Comparison of ENCODE assay signal across 29 mouse cellular contexts in genomic region chr1:64802631-64803030, GRCm38 (mm10).
DNase-seq lines count a peak whose midpoint lies in the region; ATAC-seq and TF ChIP-seq lines count a peak whose summit lies in the region.
"Had no signal": no experiment of that assay in that cellular context is flagged by ENCODE, and none has a peak within 500 bp of the region (broad histone marks: within the 10 kb centered on the region; RNA-seq: fewer than 3 reads in every experiment).

No protein-coding gene starts in this region.

- H3K4me3 ChIP-seq in kidney, adult 2 months (ENCODE audit: insufficient read depth, low read depth, low read length) = no peak overlapping the region
- H3K4me3 ChIP-seq in lung, embryonic 15.5 days = no peak overlapping the region
- H3K4me3 ChIP-seq in hindbrain, embryonic 12.5 days = no peak overlapping the region
- H3K4me3 ChIP-seq: forebrain, embryonic 15.5 days; layer of hippocampus, adult 2 months; left cerebral cortex, adult 2 months; limb, embryonic 13.5 days; midbrain, embryonic 13.5 days; neural tube, embryonic 13.5 days had no signal

- no peaks in the 10 kb centered on the region for H3K27me3 ChIP-seq in kidney, adult 2 months (replicated peaks; ENCODE audit: control insufficient read depth, insufficient read depth, low read length)
- no peaks in the 10 kb centered on the region for H3K27me3 ChIP-seq in lung, embryonic 15.5 days
- no peaks in the 10 kb centered on the region for H3K27me3 ChIP-seq in hindbrain, embryonic 12.5 days
- H3K27me3 ChIP-seq: forebrain, embryonic 15.5 days; limb, embryonic 13.5 days; midbrain, embryonic 13.5 days; neural tube, embryonic 13.5 days had no signal

- no peak for TF ChIP-seq CTCF in kidney, adult 2 months (conservative IDR thresholded peaks at IDR 0.05; ENCODE audit: insufficient read depth, insufficient read length, low read depth, low read length)

- no peak for TF ChIP-seq POLR2A in kidney, adult 2 months (IDR thresholded peaks at IDR 0.05; ENCODE audit: low read depth, low read length)

- peak; percentile 81; the same call in 1 of the 2 replicates for ATAC-seq in lung, embryonic 15.5 days (ENCODE audit: borderline replicate concordance, extremely low read depth, low FRiP score, low TSS enrichment)
- ATAC-seq in hindbrain, embryonic 12.5 days (ENCODE audit: low FRiP score) = no peak
- ATAC-seq: forebrain, embryonic 15.5 days; hindbrain, postnatal 0 days; intestine, embryonic 16.5 days; midbrain, embryonic 13.5 days had no signal

- 59% methylated on average over 6 of the region's 6 CpGs for WGBS in kidney, adult 2 months
- 34% methylated on average over 6 of the region's 6 CpGs for WGBS in lung, embryonic 15.5 days
- 70% methylated on average over 6 of the region's 6 CpGs for WGBS in hindbrain, embryonic 12.5 days

- H3K4me1 ChIP-seq in kidney, adult 2 months (ENCODE audit: control insufficient read depth, insufficient read depth, low read length) = 0 out of 2 replicates have a peak, but pooled peaks cover 3% of the 10 kb centered on the region
- peaks cover 12% of the 10 kb centered on the region for H3K4me1 ChIP-seq in lung, embryonic 15.5 days
- H3K4me1 ChIP-seq in hindbrain, embryonic 12.5 days = peaks cover 7% of the 10 kb centered on the region; the same call in 1 of the 2 replicates

- H3K27ac ChIP-seq in kidney, adult 2 months (ENCODE audit: insufficient read depth, low read depth, low read length) = no peak overlapping the region
- H3K27ac ChIP-seq in lung, embryonic 15.5 days = no peak overlapping the region
- H3K27ac ChIP-seq in hindbrain, embryonic 12.5 days = no peak overlapping the region
- H3K27ac ChIP-seq: forebrain, embryonic 15.5 days; hindbrain, postnatal 0 days; layer of hippocampus, adult 2 months; left cerebral cortex, adult 2 months; limb, embryonic 13.5 days; liver, embryonic 14.5 days; macrophage; midbrain, embryonic 13.5 days; neural tube, embryonic 13.5 days; stomach, postnatal 0 days had no signal

- H3K36me3 ChIP-seq in kidney, adult 2 months (ENCODE audit: control insufficient read depth, insufficient read depth, low read length) = no peaks in the 10 kb centered on the region
- no peaks in the 10 kb centered on the region for H3K36me3 ChIP-seq in lung, embryonic 15.5 days
- no peaks in the 10 kb centered on the region for H3K36me3 ChIP-seq in hindbrain, embryonic 12.5 days
- H3K36me3 ChIP-seq: forebrain, embryonic 15.5 days; limb, embryonic 13.5 days; midbrain, embryonic 13.5 days; neural tube, embryonic 13.5 days had no signal

- peak; percentile 80 for DNase-seq in heart, adult 11 months
- no peak for DNase-seq in heart, postnatal 4 days
- peak; percentile 21 for DNase-seq in kidney, adult 2 months
- no peak for DNase-seq in kidney, postnatal 25 days
- DNase-seq in lung, adult 18-20 months = no peak
- DNase-seq in lung, postnatal 25 days (ENCODE audit: low spot score) = peak; percentile 31
- DNase-seq: adrenal gland, postnatal 14 days; cerebellum, adult 11-12 months; cerebellum, postnatal 10 days; gastrocnemius, postnatal 25 days; heart, adult 18-20 months; kidney, adult 9 months; kidney, postnatal 36 days; right cerebral cortex, postnatal 4 days; thymus, adult 2 months; thymus, postnatal 36 days had no signal

- H3K4me2 ChIP-seq in lung, embryonic 15.5 days = no peak overlapping the region
- H3K4me2 ChIP-seq in hindbrain, embryonic 12.5 days (replicated peaks) = no peak overlapping the region
- H3K4me2 ChIP-seq: forebrain, embryonic 15.5 days; limb, embryonic 13.5 days; midbrain, embryonic 13.5 days; neural tube, embryonic 13.5 days had no signal

- no peak overlapping the region for H3K9ac ChIP-seq in lung, embryonic 15.5 days
- no peak overlapping the region for H3K9ac ChIP-seq in hindbrain, embryonic 12.5 days
- H3K9ac ChIP-seq: forebrain, embryonic 15.5 days; limb, embryonic 13.5 days; liver, embryonic 14.5 days; midbrain, embryonic 13.5 days; neural tube, embryonic 13.5 days had no signal

- H3K9me3 ChIP-seq in lung, embryonic 15.5 days = no peaks in the 10 kb centered on the region
- H3K9me3 ChIP-seq in hindbrain, embryonic 12.5 days (replicated peaks) = no peaks in the 10 kb centered on the region
- H3K9me3 ChIP-seq: forebrain, embryonic 15.5 days; limb, embryonic 13.5 days; midbrain, embryonic 13.5 days; neural tube, embryonic 13.5 days had no signal

Comparison
In these comparisons a context has a peak if more than half of its experiments do, and no peak if none do; other contexts are left out.
1. DNase-seq: peak in heart, adult 11 months (single experiment), kidney, adult 2 months (single experiment) and lung, postnatal 25 days (single experiment); none in heart, postnatal 4 days (single experiment), kidney, postnatal 25 days (0 of 2) and lung, adult 18-20 months (0 of 2).